Mouse (Mus musculus) CD4-positive helper T cell, adult 2 months (primary cell): ENCODE measurements around the gene Slc17a5.

Experiments
- DNase-seq: peaks from one replicate; pipeline ENCODE4 v3.0.0-alpha.2; 2012; ENCODE audit warnings: low read depth, missing footprints, low spot score

The Slc17a5 gene

DNA sequence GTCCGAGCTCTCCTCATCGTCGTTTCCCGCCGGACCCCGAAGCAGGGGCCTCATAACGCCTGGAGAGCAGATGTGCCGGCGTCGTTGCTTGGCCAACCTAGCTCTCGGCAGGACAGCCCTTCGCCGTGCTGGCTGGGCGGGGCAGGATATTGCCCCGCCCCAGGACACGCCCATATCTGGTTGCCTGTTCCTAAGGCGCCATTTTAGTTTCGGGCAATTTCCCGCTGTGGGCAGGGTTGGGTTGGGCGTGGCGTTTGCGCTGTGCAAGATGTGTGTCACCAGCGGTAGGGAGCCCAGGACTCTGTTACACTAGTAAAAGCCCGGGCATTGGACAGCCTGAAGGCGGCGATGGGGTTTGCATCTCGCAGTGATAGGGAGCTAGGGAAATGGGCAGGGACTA lies at the start of gene Slc17a5:
Gene Slc17a5 (minus strand): TSS at position 128 of the 400 bp plus-strand sequence.
- peak; percentile 96 for DNase-seq

DNA sequence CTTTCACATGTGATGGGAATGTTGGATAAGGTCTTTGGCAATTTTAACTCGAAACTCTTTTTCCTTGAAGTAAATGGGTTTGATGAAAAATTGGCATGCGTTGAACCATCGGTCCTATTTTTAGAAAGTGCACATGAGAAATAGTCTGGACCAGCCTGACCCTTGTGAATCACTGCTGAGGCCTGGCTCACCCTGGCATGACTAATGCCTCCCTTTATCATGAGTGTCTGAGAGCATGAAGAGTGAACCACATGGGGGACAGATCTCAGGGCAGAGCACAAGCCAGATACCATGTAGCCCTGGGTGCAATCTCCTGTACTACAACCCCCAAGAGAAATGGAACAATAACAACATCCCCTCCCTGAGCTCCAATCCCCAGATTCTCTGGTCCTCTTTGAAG lies 46.1 kb upstream of the Slc17a5 start:
- DNase-seq = no peak

DNA sequence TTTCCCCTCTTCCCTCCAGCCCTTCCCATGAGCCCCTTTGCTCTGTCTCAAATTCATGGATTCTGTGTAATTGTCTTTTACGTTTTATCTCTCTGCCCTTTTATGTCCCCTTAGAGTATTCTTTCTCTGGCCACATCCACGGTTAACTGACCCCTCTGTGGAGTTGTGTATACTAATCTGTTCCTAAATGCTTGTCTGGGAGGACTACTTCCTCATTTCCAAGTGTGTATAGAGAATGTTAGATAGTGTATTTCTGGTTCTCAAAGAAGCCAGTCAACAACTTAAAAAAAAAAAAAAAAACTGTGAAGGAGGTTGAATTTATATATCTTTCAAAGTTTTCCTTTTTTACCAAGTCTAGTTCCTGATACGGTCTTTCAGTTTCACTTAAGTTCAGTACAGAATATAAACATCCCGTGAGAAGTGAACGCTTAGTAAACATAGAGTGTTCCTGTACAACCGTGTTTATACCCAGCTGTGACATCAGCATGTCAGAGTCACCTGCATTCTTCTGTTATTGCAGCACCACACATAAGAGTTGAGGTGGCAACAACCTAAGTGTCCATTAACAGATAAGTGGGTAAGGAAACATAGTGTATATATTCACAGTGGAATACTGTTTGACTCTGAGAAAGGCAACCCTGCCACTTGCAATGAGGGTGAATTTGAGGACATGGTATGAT lies 44.1 kb upstream of the Slc17a5 start:
- DNase-seq = no peak

DNA sequence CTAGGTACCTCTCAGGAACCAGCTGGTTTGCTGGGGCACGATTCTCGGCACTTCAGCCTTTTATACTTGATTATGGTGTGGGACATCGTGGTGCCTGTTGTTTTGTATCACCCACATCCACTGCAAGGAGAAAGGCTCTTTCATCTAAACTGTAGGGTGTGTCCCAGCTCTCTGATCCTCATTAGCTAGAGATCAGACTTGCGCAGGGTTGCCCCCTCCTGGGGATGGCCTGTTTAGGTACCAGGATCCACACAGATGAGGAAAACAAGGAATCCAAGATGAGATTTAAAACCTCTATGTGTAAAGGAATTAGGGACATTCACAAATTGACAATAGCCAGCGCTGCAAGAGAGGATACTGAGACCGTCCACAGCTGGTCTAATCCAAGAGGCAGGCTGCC lies 42.1 kb upstream of the Slc17a5 start:
- DNase-seq = no peak

DNA sequence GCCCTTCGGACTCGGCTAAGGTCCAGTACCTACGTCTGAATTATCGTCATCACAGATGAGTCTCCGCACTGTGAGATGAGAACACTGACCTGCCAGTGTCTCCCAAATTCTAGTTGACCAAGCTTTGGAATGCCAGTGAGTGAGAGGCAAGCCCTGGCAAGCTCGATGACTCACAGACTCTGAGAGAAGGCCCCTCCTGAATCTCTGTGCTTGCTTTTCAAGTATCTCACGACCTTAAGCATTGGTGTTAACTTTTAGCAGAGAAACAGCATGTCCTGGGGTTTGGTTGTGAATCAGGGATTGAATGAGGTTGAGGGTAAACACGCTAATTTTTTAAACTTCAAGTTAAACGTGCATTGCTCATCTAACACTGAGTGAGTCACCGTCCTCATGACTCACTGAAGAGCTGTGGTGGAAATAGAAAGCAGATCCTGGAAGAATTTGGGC lies 35.5 kb upstream of the Slc17a5 start:
- DNase-seq = no peak

DNA sequence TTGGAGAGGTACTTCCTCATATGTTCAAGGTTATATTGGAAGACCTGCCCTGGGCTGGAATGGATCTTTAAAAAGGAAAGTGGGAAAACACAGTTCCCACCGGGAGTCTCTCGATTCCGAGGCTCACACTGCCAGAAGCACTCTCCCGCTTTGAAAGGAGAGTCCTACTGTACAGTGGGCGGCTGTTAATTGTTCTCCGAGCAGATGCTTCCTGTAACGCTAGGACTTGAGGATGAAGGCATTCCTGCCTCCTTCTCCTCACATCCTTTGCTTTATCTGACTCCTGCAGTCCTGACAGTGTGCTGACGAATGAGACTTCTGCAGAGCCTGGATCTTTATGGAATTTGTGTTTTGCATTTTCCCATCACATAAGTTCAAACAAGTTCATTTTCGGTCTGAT lies 31.4 kb upstream of the Slc17a5 start:
- DNase-seq = no peak

DNA sequence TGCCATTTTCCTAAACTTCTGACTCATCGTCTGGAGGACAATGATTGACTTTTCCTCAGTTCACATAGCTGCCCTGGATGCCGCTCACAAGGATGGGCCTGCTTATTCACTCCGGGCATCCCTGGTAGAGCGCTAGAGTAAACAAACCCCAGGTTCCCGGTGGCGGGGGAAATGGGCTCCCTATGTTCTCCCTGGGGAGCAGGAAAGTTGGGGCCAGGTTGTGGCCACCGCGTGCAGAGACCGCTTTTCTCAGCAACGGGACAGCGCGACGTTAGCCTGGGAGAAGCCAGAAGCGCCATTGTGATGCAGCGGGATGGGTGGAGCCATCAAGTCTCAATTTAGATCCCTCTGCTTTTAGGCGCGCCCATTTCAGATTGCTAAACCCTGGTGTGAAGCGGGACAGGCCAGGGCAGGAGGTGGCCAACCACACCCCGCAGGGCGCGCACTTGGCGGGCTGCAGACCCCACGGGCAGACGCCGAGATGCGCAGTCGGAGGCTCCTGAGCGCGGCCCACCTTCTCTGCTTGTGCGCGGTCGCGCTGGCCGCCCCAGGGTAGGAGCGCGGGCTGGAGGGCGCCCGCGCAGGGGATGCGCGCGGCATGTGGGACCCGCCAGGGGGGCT lies 27.7 kb upstream of the Slc17a5 start, which contains the start of gene Cd109:
Gene Cd109 (plus strand): TSS at position 146 of the 621 bp plus-strand sequence.
- no peak for DNase-seq

DNA sequence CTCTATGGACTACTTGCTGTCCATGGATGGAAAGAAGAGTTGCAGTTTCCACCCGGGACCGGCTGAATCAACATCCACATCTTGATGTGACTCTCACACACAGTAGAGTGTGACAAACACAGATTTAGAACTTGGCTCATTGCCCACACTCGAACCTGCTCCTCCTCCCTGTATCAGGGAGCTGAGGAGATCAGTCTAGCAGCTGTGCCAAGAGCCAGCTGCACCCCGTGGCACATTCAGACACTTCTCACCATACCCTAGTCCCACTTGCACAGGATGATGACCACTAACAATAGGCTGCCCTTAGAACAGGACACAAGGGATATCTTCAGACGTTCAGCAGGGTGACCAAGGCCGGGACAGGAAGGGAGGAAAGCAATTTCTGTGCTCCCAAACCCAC lies 26.4 kb upstream of the Slc17a5 start:
- no peak for DNase-seq

DNA sequence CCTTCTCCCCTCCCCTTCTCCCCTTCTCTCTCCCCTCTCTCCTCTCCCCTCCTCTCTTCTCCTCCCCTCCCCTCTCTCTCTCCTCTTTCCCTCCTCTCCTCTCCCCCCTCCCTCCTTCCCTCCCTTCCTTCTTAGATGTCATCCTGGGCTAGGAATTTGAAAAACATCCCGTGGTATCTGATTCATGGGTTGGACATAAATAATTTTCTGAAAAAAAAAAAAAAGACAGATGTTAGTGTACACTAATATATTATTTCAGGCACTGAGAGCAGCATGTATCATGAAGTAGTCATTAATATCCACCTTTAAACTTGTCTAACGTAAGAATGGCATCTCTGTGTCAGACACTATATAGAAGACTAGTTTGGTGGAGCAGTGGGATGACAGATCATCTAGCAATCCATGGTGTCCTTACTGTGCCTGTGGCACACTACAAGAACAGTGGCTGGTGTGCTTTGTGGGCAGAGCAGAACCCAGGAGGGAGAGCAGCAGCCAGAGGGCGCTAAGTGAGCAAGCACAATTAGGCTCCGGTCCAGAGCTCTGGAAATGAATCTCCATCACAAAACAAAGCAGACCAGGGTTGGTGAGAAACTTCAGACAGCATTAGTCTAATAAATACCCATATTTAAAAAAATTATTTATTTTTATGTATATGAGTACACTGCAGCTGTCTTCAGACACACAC lies 13.3 kb upstream of the Slc17a5 start:
- no peak for DNase-seq

DNA sequence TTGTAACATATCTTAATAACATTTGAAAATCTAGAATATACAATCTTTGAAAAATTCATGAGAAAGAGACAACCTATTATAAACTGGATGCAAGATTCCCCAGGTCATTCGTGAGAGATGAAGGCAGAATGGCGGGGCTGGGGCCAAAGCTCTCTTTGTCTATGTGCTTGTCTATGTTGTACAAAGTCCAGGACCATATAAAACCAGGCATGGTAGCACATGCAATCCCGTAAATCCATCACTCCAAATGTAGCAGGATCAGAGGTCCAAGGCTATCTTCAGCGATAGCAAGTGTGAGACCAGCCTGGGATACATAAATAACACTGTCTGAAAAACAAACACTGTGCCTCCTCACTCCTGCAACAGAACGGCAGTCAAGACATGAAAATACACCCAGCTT lies 12.1 kb upstream of the Slc17a5 start:
- DNase-seq = no peak

DNA sequence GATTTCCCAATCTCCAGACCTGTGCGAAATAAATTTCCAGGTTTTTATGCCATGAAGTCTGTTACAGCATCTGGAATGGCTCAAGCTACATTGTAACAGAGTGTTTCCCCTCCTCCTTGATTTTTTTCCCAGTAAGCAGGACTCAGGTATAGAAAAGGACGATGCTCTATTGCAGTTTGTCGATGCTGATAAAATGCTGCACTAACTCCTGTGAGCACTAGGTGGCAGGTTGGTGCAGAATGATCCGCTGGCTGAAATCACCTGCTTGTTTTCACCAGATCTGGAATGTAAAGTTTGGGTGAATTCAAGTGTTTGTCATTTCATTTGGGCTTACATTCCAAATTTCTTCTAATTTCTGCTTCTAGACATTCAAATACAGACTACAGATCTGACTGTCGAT lies 9.0 kb upstream of the Slc17a5 start:
- peak; percentile 50 for DNase-seq

DNA sequence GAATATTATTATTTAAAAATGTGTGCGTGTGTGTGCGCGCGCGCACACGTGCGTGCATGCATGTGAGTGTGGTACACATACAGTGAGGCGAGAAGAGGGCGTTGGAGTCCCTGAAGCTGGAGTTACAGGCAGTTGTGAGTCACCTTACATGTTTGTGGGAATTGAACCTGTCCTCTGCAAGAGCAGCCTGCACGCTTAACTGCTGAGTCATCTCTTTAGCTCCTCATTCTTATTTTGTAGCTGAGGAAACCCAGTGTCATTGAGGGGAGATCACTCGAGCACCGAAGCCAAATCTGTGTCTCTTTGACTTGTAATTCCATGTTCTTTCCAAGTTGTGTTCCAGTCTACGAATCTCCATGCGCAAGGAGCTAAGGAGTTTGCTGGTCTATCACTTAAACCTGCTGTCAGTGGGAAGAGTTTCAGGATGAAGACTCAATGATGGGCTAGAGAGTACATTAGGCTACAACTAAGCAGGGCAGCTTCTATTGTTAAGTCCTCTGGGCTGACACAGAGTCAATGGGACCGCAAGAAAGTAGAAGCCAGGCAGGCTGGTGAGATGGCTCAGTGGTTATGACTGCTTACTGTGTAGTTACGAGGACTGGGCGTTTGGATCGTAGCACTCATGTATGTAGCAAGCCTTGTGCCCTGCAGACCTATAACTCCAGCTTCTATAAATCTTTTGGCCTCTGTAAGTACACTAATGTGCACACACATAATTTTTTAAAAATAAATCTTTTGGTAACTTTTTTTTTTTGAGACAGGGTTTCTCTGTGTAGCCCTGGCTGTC lies 8.1 kb upstream of the Slc17a5 start:
- no peak for DNase-seq

DNA sequence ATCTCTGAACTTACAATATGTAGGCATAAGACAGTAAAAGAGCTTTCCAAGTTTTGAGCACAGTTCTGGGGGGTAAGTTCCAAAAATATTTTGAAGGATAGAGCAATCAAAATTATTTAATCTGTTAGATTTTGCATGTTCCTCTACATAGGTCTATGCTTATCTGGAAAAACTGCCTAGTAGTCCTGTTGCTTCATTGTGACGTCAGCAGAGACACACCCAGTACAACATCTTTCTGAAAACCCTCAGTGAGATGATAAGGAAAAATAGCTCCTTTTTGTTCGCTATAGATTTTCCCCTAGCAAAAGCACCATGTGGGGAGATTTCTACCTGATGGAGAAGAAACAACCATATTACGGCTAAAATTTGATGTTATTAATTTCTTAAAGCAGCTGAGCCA lies 7.4 kb upstream of the Slc17a5 start:
- no peak for DNase-seq

DNA sequence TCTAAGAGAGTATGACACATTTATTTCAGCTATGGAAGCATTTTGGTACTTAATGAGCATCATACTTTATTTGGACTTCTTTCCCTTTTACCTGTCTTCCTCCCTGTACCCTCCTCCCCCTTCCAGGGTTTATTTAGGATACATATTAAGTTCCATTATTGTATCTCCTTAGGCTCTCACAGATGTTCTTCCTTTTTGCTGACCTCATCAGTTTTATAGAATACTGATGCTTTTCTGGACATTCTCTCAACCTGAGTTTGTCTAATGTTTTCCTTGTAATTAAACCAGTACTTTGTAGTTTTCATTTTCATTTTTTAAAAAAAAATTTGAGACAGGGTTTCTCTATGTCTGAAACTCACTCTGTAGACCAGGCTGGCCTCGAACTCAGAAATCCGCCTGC lies 2.6 kb upstream of the Slc17a5 start:
- DNase-seq = no peak

DNA sequence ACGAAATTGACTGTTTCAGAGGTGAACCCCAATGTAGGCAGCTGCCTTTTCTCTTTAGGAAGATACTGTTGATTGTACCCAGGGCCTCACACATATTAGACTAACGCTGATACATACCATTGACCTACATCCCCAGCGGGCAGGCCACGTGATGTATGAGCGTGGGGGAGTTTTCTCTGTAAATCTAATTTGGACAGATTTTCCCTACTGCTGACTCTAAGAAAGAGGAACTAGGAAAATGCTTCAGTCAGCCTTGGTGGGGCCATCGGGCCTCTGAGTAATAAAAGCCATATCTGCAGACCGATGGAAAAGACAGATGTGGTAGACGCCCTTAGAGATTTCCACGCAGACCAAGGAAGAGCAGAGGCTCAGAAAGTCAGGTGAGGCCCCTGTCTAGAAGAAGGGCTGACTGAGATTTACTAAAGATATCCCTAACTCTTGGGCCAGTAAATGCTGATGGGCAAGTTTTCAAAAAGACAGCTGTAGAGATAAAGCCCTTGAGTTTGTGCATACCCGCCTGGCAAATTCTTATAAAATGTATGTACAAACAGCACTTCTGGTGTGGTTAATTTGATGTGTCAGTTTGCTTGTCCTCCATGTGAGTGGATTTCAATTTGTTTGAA lies 681 bp upstream of the Slc17a5 start:
- DNase-seq = no peak

DNA sequence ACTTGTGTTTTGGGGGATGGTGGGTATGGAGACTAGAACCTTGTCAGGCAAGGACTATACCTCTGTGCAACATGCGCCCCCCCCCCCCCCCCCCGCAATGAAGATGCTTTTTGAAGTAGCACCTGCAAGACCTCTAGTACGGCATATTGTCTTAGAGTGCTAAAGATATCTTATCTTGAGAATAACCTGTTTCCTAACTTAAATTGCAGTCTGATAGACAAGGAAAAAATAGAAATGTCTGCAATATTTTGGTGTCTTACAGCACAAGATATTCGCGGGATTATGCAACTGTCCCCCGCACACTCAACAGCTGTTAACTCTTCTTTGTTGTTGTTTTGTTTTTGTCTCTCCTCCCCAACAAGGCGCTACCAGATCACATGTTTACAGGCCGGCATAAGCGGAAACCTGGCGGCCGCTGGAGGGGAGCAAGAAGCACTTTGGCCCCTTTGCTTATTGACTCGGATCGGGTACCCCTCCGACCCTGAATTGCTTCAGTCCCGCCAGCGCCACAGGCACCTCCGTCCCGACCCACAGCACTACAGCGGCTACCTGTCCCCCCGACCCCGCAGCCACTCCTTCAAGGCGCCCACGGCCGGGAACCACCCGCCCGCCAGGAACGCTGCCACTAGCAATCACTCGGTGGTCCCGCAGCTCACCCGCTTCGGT lies 490 bp downstream of the Slc17a5 start:
- DNase-seq = no peak

DNA sequence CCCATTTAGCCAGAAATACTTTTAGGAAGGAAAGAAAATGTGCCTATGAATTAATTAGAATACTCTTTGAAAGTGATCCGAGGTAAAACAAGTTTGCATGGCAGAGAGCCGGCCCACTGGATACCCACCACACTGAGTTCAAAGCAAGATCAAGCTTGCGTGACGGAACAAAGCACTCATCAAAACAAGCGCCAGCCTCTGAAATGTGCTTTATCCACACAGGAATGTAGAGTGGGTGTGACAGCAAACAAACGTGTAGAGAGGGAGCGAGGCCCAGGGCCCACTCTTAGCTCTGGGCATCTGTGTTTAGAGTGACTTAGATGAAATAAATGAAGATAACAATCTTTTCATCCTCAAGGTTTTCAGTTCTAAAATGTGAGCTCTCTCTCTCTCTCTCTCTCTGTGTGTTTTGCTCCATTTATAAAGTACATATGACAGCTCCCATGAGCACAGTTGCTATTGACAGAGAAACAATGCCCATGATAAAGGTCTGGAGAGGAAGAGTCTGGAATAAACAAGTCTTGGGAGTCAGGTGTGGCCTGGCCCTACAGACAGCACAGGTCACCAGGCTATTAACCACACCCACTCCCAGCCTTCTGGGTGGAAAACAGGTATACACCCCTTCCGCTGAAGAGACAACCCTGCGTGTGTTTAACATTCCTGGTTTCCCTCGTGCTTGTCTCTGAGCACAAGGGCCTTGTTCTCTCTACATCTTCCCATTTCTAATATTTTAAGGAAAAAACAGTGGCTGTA lies 8.0 kb downstream of the Slc17a5 start:
- no peak for DNase-seq

DNA sequence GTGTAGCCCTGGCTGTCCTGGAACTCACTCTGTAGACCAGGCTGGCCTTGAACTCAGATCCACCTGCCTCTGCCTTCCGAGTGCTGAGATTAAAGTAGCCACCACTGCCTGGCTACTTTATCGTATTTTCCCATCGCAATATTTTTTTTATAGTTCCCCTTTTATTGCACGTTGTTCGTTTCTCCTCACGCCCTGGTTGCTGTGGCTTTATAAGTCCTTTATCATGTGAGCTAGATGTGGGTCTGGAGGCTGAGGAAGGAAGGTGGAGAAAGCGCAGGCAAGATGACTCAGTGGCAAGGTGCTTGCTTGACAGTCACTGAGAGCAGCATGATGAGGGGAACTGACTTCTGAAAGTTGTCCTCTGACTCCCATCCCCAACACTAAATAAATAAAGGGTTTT lies 9.0 kb downstream of the Slc17a5 start:
- DNase-seq = no peak

DNA sequence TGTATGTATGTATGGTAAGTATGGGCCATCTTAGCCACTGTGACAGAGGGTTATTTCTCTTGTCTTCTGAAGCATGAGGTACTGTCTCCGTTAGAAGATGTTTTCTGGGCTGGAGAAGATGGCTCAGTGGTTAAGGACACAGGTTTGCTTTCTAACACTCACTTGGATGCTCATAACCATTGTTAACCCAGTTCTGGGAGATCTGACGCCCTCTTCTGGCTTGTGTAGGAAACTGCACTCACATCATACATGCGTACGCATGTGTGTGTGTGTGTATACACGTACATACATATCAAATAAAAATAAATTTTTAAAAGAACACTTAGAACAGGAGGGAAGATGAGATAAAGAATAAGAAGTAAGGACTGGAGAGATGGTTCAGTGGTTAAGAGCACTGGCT lies 11.4 kb downstream of the Slc17a5 start:
- no peak for DNase-seq

DNA sequence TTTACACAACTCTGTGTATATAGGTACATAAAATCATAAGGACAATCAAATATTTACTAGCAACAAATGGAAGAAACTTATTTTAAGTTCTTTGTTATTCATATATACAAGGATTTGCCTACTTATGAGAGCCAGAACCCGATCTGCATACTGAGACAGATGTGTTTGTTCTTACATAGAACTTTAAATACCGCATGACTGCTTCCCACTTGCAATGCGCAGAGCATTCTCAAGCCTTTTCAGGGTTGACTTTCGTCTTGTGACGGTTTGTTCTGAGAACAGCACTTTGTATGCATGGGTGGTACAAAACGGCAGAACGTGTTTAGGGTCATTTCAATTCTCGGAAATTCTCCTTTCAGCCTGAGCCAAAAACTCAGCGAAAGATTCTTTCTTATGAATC lies 17.9 kb downstream of the Slc17a5 start:
- no peak for DNase-seq
